Comparison of ENCODE assay signal across 9 mouse cellular contexts in genomic region chr1:182461261-182461660, GRCm38 (mm10). TPM values are rescaled to one million over a fixed set of nuclear protein-coding genes. Genes with fewer than 3 reads are reported as not detected.
DNase-seq lines count a peak whose midpoint lies in the region; ATAC-seq and TF ChIP-seq lines count a peak whose summit lies in the region.
"Had no signal": no experiment of that assay in that cellular context is flagged by ENCODE, and none has a peak within 500 bp of the region (broad histone marks: within the 10 kb centered on the region; RNA-seq: fewer than 3 reads in every experiment).

No protein-coding gene starts in this region.

- no peaks in the 10 kb centered on the region for H3K79me2 ChIP-seq in CH12.LX (replicated peaks; ENCODE audit: control insufficient read depth, extremely low read depth, insufficient read depth, poor library complexity, severe bottlenecking)

- H3K27me3 ChIP-seq in CH12.LX (replicated peaks) = no peaks in the 10 kb centered on the region
- H3K27me3 ChIP-seq in liver, embryonic 16.5 days (ENCODE audit: control insufficient read depth, insufficient read depth, low read depth, low read length) = no peaks in the 10 kb centered on the region
- no peaks in the 10 kb centered on the region for H3K27me3 ChIP-seq in stomach, embryonic 14.5 days (ENCODE audit: control insufficient read depth, insufficient read depth, low read length)
- H3K27me3 ChIP-seq: neural tube, embryonic 12.5 days had no signal

- DNase-seq in embryo, embryonic 10 days (ENCODE audit: low spot score) = peak; percentile 23
- DNase-seq in embryo, embryonic 10.5 days (ENCODE audit: low spot score) = no peak
- peak; percentile 49 for DNase-seq in CH12.LX (ENCODE audit: extremely low read depth)
- peak; percentile 40 to 42 for DNase-seq in heart, postnatal 10 days
- DNase-seq in gastrocnemius, postnatal 4 days (ENCODE audit: low spot score in 2 of 2) = no peak
- DNase-seq in thymus, postnatal 36 days = no peak

- no peak for TF ChIP-seq RAD21 in CH12.LX (IDR thresholded peaks at IDR 0.05; ENCODE audit: low read depth, low read length)

- H3K27ac ChIP-seq in CH12.LX (ENCODE audit: insufficient read depth, low read depth) = no peak overlapping the region
- peak overlapping the region; percentile 75 for H3K27ac ChIP-seq in liver, embryonic 16.5 days (ENCODE audit: low read length)
- H3K27ac ChIP-seq in stomach, embryonic 14.5 days (ENCODE audit: low read length) = peak overlapping the region; percentile 88
- H3K27ac ChIP-seq: neural tube, embryonic 12.5 days had no signal

- in situ Hi-C loops in CH12.LX (cut with MboI; ENCODE audit: low pct_ligation_motif_present, low pct_unique_long_range_greater_than_20kb, low sequenced_read_pairs) = no loop called here

- H3K9me3 ChIP-seq in CH12.LX (replicated peaks; ENCODE audit: low read length) = peaks cover 2% of the 10 kb centered on the region
- H3K9me3 ChIP-seq in liver, embryonic 16.5 days (replicated peaks; ENCODE audit: control insufficient read depth, low read length) = no peaks in the 10 kb centered on the region
- no peaks in the 10 kb centered on the region for H3K9me3 ChIP-seq in stomach, embryonic 14.5 days (ENCODE audit: control insufficient read depth, low read depth, low read length)
- H3K9me3 ChIP-seq: neural tube, embryonic 12.5 days had no signal

- peaks cover 14 to 29% of the 10 kb centered on the region in 2 experiments for H3K36me3 ChIP-seq in CH12.LX (replicated peaks in 1 of 2; ENCODE audit: control insufficient read depth in 1 of 2, insufficient read depth in 1 of 2, low read length in 1 of 2)
- peaks cover 2% of the 10 kb centered on the region; the same call in 1 of the 2 replicates for H3K36me3 ChIP-seq in liver, embryonic 16.5 days (ENCODE audit: control insufficient read depth, insufficient read depth)
- peaks cover 21% of the 10 kb centered on the region; the same call in 1 of the 2 replicates for H3K36me3 ChIP-seq in stomach, embryonic 14.5 days (ENCODE audit: control insufficient read depth, insufficient read depth, low read length)

- 19% methylated on average over 7 of the region's 7 CpGs for WGBS in liver, embryonic 16.5 days (ENCODE audit: insufficient replicate concordance)
- WGBS in stomach, embryonic 14.5 days = 23% methylated on average over 7 of the region's 7 CpGs

- no peak overlapping the region for H3K4me3 ChIP-seq in CH12.LX (replicated peaks in 1 of 3; ENCODE audit: low read depth in 2 of 3, low read length in 2 of 3, poor library complexity in 1 of 3)
- no peak overlapping the region for H3K4me3 ChIP-seq in liver, embryonic 16.5 days (ENCODE audit: low read depth, low read length)
- no peak overlapping the region for H3K4me3 ChIP-seq in stomach, embryonic 14.5 days (ENCODE audit: low read depth, low read length)
- H3K4me3 ChIP-seq: neural tube, embryonic 12.5 days had no signal

- intact Hi-C loops in heart, postnatal 10 days (cut with DNase I) = no loop called here

- TF ChIP-seq POLR2A in CH12.LX (IDR thresholded peaks at IDR 0.05; ENCODE audit: low read depth, low read length) = no peak

- H3K4me1 ChIP-seq in CH12.LX (ENCODE audit: control insufficient read depth in 1 of 2, insufficient read depth in 2 of 2) = peaks cover 0 to 46% of the 10 kb centered on the region in 2 experiments; a peak in 3 of 4 replicates
- peaks cover 4% of the 10 kb centered on the region for H3K4me1 ChIP-seq in liver, embryonic 16.5 days (ENCODE audit: control insufficient read depth, low read depth, low read length)
- H3K4me1 ChIP-seq in stomach, embryonic 14.5 days (ENCODE audit: control insufficient read depth, insufficient read depth, low read length) = peaks cover 23% of the 10 kb centered on the region

- TF ChIP-seq CTCF in CH12.LX (conservative IDR thresholded peaks at IDR 0.05 in 1 of 2, IDR thresholded peaks at IDR 0.05 in 1 of 2; ENCODE audit: low read depth in 2 of 2, low read length in 2 of 2) = no peak

- no peak overlapping the region for H3K9ac ChIP-seq in CH12.LX (ENCODE audit: insufficient read depth, low read depth)
- no peak overlapping the region for H3K9ac ChIP-seq in liver, embryonic 16.5 days (ENCODE audit: low read depth, low read length)
- no peak overlapping the region for H3K9ac ChIP-seq in stomach, embryonic 14.5 days (replicated peaks; ENCODE audit: low read depth, low read length)
- H3K9ac ChIP-seq: neural tube, embryonic 12.5 days had no signal

- TF ChIP-seq EP300 in CH12.LX (IDR thresholded peaks at IDR 0.05; ENCODE audit: low read length) = no peak

- dilution Hi-C loops in CH12.LX (cut with MboI; ENCODE audit: extremely low pct_ligation_motif_present, extremely low pct_unique_long_range_greater_than_20kb, low sequenced_read_pairs) = no loop called here

- ATAC-seq in liver, embryonic 16.5 days (ENCODE audit: low read depth) = no peak; the same call in 1 of the 2 replicates
- no peak for ATAC-seq in stomach, embryonic 14.5 days (ENCODE audit: insufficient number of reproducible peaks, insufficient read depth, low FRiP score, low read depth)

- no peak overlapping the region for H3K4me2 ChIP-seq in CH12.LX (ENCODE audit: insufficient read depth, low read depth, poor library complexity, severe bottlenecking)
- no peak overlapping the region for H3K4me2 ChIP-seq in liver, embryonic 16.5 days (ENCODE audit: low read depth, low read length)
- H3K4me2 ChIP-seq in stomach, embryonic 14.5 days (replicated peaks; ENCODE audit: low read depth, low read length) = no peak overlapping the region
- H3K4me2 ChIP-seq: neural tube, embryonic 12.5 days had no signal

TF ChIP-seq in CH12.LX, 34 proteins besides CTCF, POLR2A, EP300 and RAD21:
- TF ChIP-seq ELF1 (IDR thresholded peaks at IDR 0.05; ENCODE audit: low read depth, low read length) = peak; percentile 49; the same call in 1 of the 2 replicates
- TF ChIP-seq HCFC1 (IDR thresholded peaks at IDR 0.05; ENCODE audit: low read depth, low read length) = no peak

RNA-seq across cellular contexts. Expression of gene Trp53bp2, which starts 52.3 kb away (rescaled TPM):
- 2.6 and 2.9 TPM in 2 replicates for total RNA-seq in CH12.LX (2012; rRNA removed)
- total RNA-seq in CH12.LX (2014; rRNA removed) = 1.4 and 1.8 TPM in 2 replicates
- 4.7 and 4.8 TPM in 2 replicates for polyA plus RNA-seq in CH12.LX (2012; ENCODE audit: insufficient read length, low read depth)
- total RNA-seq in heart, postnatal 10 days (2021) = 10 to 100 TPM; 17.2 to 20.3 TPM
- 3.5 and 4.4 TPM in 2 replicates for polyA plus RNA-seq in liver, embryonic 16.5 days (2015; fragmentation: Nextera tagmentation; extraction: Ambion mirVana)
- polyA plus RNA-seq in stomach, embryonic 14.5 days (2014; fragmentation: Nextera tagmentation; extraction: Ambion mirVana) = 25.9 and 27.3 TPM in 2 replicates
- total RNA-seq in gastrocnemius, postnatal 4 days (2021) = 10 to 100 TPM; 19.6 to 21.6 TPM

RNA-seq across cellular contexts. Expression of gene Capn2, which starts 56.1 kb away (rescaled TPM):
- total RNA-seq in CH12.LX (2012; rRNA removed) (25.9 and 28.1 TPM in 2 replicates), CH12.LX (2014; rRNA removed) (10.9 and 12.5 TPM in 2 replicates)
- polyA plus RNA-seq in CH12.LX (2012; ENCODE audit: insufficient read length, low read depth) = 14.2 and 15.0 TPM in 2 replicates
- 10 to 100 TPM; 87.8 to 91.2 TPM for total RNA-seq in heart, postnatal 10 days (2021)
- 25.0 and 27.4 TPM in 2 replicates for polyA plus RNA-seq in liver, embryonic 16.5 days (2015; fragmentation: Nextera tagmentation; extraction: Ambion mirVana)
- 89.2 and 96.4 TPM in 2 replicates for polyA plus RNA-seq in stomach, embryonic 14.5 days (2014; fragmentation: Nextera tagmentation; extraction: Ambion mirVana)
- total RNA-seq in gastrocnemius, postnatal 4 days (2021) = 100 to 1,000 TPM; 103 to 106 TPM

Comparison
In these comparisons a context has a peak if more than half of its experiments do, and no peak if none do; other contexts are left out.
1. DNase-seq: peak in embryo, embryonic 10 days (single experiment), CH12.LX (single experiment) and heart, postnatal 10 days (2 of 2); none in embryo, embryonic 10.5 days (single experiment), gastrocnemius, postnatal 4 days (0 of 2) and thymus, postnatal 36 days (0 of 2).
2. RNA of gene Trp53bp2, which starts 52.3 kb away (total RNA-seq): 19.6 to 21.6 TPM in gastrocnemius, postnatal 4 days and 17.2 to 20.3 TPM in heart, postnatal 10 days; 1.4 to 2.9 TPM in CH12.LX; every median in the first group is over 4 times any median in the second.